Mouse (Mus musculus): ENCODE measurements around the gene Gm8251. TPM values are rescaled to one million over a fixed set of nuclear protein-coding genes. Genes with fewer than 3 reads are reported as not detected.

Gm8251 gene
- polyA plus RNA-seq, 1 experiment = 0.11 TPM

GRCm38 (mm10) chr1:44041797-44042554 is 19.8 kb downstream of the Gm8251 start:
- Histone ChIP-seq H3K27ac (ENCODE audit: insufficient read depth, low read length) (no peak overlapping the region), H3K4me1 (ENCODE audit: control insufficient read depth, insufficient read depth, low read length) (no peaks in the 10 kb centered on the region), H3K4me3 (ENCODE audit: insufficient read depth, low read length) (peak overlapping the region; percentile 35)
- TF ChIP-seq POLR2A (IDR thresholded peaks at IDR 0.05; ENCODE audit: low read depth, low read length) = no peak
- TF ChIP-seq CTCF (IDR thresholded peaks at IDR 0.05; ENCODE audit: borderline replicate concordance, insufficient read depth, low read length) = no peak; the same call in 1 of the 2 replicates

- no peak overlapping the region for H3K4me3 ChIP-seq (ENCODE audit: insufficient read depth, low read length)
- no peak overlapping the region for H3K27ac ChIP-seq (ENCODE audit: insufficient read depth, low read length)
- no peaks in the 10 kb centered on the region for H3K4me1 ChIP-seq (ENCODE audit: control insufficient read depth, insufficient read depth, low read length)
- TF ChIP-seq CTCF (IDR thresholded peaks at IDR 0.05; ENCODE audit: borderline replicate concordance, insufficient read depth, low read length) (no peak), POLR2A (IDR thresholded peaks at IDR 0.05; ENCODE audit: low read depth, low read length) (no peak)
Observed at GRCm38 (mm10) chr1:44032948-44033347, 28.8 kb downstream of the Gm8251 start.

- no peak for TF ChIP-seq POLR2A (IDR thresholded peaks at IDR 0.05; ENCODE audit: low read depth, low read length)
- no peak for TF ChIP-seq CTCF (IDR thresholded peaks at IDR 0.05; ENCODE audit: borderline replicate concordance, insufficient read depth, low read length)
- Histone ChIP-seq H3K27ac (ENCODE audit: insufficient read depth, low read length) (no peak overlapping the region), H3K4me1 (ENCODE audit: control insufficient read depth, insufficient read depth, low read length) (no peaks in the 10 kb centered on the region), H3K4me3 (ENCODE audit: insufficient read depth, low read length) (no peak overlapping the region)
Observed at GRCm38 (mm10) chr1:44032213-44032612, 29.5 kb downstream of the Gm8251 start.

- TF ChIP-seq POLR2A (IDR thresholded peaks at IDR 0.05; ENCODE audit: low read depth, low read length) (no peak), CTCF (IDR thresholded peaks at IDR 0.05; ENCODE audit: borderline replicate concordance, insufficient read depth, low read length) (no peak)
- no peak overlapping the region for H3K27ac ChIP-seq (ENCODE audit: insufficient read depth, low read length)
- no peaks in the 10 kb centered on the region for H3K4me1 ChIP-seq (ENCODE audit: control insufficient read depth, insufficient read depth, low read length)
- H3K4me3 ChIP-seq (ENCODE audit: insufficient read depth, low read length) = no peak overlapping the region
Observed at GRCm38 (mm10) chr1:44027651-44028050, 34.1 kb downstream of the Gm8251 start.

- TF ChIP-seq POLR2A (IDR thresholded peaks at IDR 0.05; ENCODE audit: low read depth, low read length) (no peak), CTCF (IDR thresholded peaks at IDR 0.05; ENCODE audit: borderline replicate concordance, insufficient read depth, low read length) (no peak)
- Histone ChIP-seq H3K4me1 (ENCODE audit: control insufficient read depth, insufficient read depth, low read length) (no peaks in the 10 kb centered on the region), H3K27ac (ENCODE audit: insufficient read depth, low read length) (no peak overlapping the region), H3K4me3 (ENCODE audit: insufficient read depth, low read length) (no peak overlapping the region)
Observed at GRCm38 (mm10) chr1:44022656-44023055, 39.1 kb downstream of the Gm8251 start.

- Histone ChIP-seq H3K4me1 (ENCODE audit: control insufficient read depth, insufficient read depth, low read length) (no peaks in the 10 kb centered on the region), H3K4me3 (ENCODE audit: insufficient read depth, low read length) (no peak within 1 kb of the TSS), H3K27ac (ENCODE audit: insufficient read depth, low read length) (no peak within 1 kb of the TSS)
- no peak for TF ChIP-seq POLR2A (IDR thresholded peaks at IDR 0.05; ENCODE audit: low read depth, low read length)
- no peak for TF ChIP-seq CTCF (IDR thresholded peaks at IDR 0.05; ENCODE audit: borderline replicate concordance, insufficient read depth, low read length)
Observed at GRCm38 (mm10) chr1:44019934-44020333, 41.8 kb downstream of the Gm8251 start, which contains the start of gene Mettl21c. Mettl21c (minus strand) TSS chr1:44020034.

- no peaks in the 10 kb centered on the region for H3K4me1 ChIP-seq (ENCODE audit: control insufficient read depth, insufficient read depth, low read length)
- no peak for TF ChIP-seq POLR2A (IDR thresholded peaks at IDR 0.05; ENCODE audit: low read depth, low read length)
- TF ChIP-seq CTCF (IDR thresholded peaks at IDR 0.05; ENCODE audit: borderline replicate concordance, insufficient read depth, low read length) = no peak
- H3K27ac ChIP-seq (ENCODE audit: insufficient read depth, low read length) = no peak overlapping the region
Observed at GRCm38 (mm10) chr1:44015556-44015955, 46.2 kb downstream of the Gm8251 start.

More at GRCm38 (mm10) chr1:44015556-44015955, 46.2 kb downstream of the Gm8251 start:
- H3K4me3 ChIP-seq (ENCODE audit: insufficient read depth, low read length) = no peak overlapping the region

Other genes starting within 250 kb of the Gm8251 start
- gene Uxs1, start 234.1 kb downstream of the Gm8251 start, polyA plus RNA-seq (2011; ENCODE audit: insufficient read length, low read depth, missing spikeins) = 42.6 and 44.2 TPM in 2 replicates
- 80.4 and 87.1 TPM in 2 replicates for gene Tpp2, start 128.3 kb downstream of the Gm8251 start, polyA plus RNA-seq (2011; ENCODE audit: insufficient read length, low read depth, missing spikeins)
- gene Mettl21c, start 41.9 kb downstream of the Gm8251 start, polyA plus RNA-seq (2011; ENCODE audit: insufficient read length, low read depth, missing spikeins) = not detected in 2 replicates
- gene Tex30, start 40.5 kb upstream of the Gm8251 start, polyA plus RNA-seq (2011; ENCODE audit: insufficient read length, low read depth, missing spikeins) = 18.8 and 22.8 TPM in 2 replicates
- 60.7 and 68.9 TPM in 2 replicates for gene Kdelc1, start 56.9 kb upstream of the Gm8251 start, polyA plus RNA-seq (2011; ENCODE audit: insufficient read length, low read depth, missing spikeins)
- gene Bivm, start 57.0 kb upstream of the Gm8251 start, polyA plus RNA-seq (2011; ENCODE audit: insufficient read length, low read depth, missing spikeins) = 24.2 and 33.8 TPM in 2 replicates
- gene Ercc5, start 85.8 kb upstream of the Gm8251 start, polyA plus RNA-seq (2011; ENCODE audit: insufficient read length, low read depth, missing spikeins) = 47.7 and 52.4 TPM in 2 replicates
- gene Mettl21e, start 157.0 kb upstream of the Gm8251 start, polyA plus RNA-seq (2011; ENCODE audit: insufficient read length, low read depth, missing spikeins) = not detected in 2 replicates

Data from embryonic fibroblast, embryonic 13.5 days (primary cell).